Mouse (Mus musculus) c-Kit-positive CD71-positive TER-119-negative erythroid progenitor cells, embryonic 14.5 days (primary cell): ENCODE measurements around the gene Hmg20a.

Experiments
- DNase-seq: peaks from one replicate; pipeline ENCODE4 v3.0.0-alpha.2; 2013; ENCODE audit warnings: low read depth

Hmg20a gene

DNA sequence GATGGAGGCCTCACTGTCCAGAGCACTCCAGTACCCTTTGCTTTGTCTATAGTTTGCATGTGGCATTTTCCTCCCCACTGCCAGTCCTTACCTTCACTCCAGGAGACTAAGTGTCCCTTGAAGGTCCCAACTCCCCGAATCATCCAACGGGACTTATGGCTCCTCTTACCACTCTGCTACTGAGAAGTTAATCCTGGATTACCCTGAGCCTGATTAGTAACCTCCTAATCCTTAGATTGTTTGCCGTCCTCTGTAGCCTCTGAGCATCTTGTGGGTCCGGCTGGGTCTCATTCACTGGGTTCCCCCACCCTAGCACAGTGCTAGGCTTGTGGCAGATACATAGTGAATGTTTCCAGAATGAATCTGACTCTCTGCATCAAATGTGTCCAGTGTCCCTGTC, 109.5 kb downstream of the Hmg20a start:
- DNase-seq = no peak

DNA sequence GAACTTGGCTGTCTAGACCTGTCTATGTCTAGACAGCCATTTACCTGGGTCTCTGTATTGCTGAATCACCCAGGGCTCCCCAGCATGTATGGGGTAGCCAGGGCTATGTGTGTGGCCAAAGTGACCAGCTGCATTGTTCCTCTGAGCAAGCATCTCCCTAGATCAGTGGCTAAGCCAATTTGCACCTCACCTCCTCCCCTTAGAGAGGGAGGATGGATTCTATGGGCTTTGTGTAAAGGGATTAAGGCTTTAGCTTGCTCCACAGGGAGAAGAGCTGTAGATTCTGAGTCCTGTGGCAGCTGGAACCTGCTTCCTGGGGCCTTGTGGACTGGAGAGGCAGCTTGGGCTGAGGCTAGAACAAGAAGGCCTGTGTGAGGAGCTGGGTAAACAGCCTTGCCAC, 113.6 kb downstream of the Hmg20a start:
- DNase-seq = no peak

DNA sequence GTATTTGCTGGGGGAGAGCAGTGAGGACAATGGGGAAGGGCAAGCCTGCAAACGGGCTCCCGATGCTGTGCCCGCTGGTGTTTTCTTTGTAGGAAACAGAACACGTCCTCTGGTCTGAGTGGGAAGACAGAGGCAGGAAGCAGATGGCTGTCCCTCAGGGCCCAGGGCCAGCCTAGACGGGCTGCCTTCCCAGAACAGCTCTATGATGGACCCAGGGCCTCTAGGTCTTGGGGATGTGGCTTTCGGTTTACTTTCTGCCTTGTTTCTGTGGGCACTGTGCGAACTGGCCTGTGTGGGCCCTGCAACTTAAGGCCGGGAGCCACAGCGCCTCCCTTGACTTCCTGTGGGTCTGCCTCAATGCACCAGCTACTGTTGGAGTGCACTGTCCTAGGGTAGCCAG, 115.5 kb downstream of the Hmg20a start:
- no peak for DNase-seq

DNA sequence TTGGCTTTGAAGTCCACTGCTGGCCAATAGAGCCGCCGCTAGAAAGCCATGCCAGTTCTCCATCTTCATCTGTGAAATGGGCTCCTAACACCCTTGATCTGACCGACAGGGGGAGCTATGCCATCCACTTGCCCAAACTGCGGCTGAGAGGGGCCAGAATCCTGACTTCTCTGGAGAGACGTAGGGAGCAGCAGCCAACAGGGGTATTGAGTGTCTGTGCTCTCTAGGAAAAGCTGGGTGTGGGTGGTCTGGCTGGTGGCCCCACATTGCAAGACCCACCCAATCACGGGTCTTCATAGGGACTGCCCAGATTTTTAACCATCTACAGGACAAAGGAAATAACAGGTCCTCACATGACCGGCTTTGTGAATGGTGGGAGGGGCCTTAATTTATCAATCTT, 116.3 kb downstream of the Hmg20a start:
- no peak for DNase-seq

DNA sequence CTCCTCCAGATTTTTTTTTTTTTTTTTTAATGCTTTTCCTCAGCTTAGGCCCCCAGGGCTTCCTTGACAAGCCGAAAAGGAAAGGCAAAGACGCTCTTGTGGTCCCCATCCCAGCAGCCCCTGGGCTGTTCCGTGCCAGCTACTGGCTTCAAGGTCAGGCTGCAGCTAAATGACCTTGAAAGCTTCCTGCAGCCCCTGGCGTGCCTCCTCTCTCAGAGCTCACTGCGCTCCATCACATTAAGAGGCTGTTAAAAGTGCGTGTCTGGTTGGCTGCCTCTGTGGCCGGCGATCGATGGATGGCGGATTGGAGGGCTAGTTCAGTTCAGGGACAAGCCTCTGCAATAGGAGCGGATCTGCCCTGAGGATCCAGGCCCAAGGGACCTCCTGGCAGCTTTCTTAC, 117.0 kb downstream of the Hmg20a start:
- DNase-seq = no peak

DNA sequence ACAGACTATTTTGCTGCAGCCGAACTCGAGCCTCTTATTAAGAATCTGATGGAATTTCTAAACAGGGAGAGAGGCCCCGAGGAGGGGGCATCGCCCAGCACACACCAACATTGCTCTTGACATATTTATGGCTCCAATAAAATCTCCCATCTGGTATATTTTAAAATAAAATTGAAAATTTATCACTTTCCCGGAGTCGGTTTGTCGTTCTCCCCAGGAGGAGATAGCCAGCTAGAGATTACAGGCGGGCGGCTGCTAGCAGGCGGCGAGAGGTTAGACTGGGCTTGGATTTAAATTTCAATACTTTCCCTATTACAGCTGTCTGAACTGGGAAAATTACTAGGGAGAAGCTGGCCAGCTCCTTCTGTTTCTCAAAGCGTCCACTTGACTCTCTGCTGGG, 121.6 kb downstream of the Hmg20a start:
- DNase-seq = no peak

DNA sequence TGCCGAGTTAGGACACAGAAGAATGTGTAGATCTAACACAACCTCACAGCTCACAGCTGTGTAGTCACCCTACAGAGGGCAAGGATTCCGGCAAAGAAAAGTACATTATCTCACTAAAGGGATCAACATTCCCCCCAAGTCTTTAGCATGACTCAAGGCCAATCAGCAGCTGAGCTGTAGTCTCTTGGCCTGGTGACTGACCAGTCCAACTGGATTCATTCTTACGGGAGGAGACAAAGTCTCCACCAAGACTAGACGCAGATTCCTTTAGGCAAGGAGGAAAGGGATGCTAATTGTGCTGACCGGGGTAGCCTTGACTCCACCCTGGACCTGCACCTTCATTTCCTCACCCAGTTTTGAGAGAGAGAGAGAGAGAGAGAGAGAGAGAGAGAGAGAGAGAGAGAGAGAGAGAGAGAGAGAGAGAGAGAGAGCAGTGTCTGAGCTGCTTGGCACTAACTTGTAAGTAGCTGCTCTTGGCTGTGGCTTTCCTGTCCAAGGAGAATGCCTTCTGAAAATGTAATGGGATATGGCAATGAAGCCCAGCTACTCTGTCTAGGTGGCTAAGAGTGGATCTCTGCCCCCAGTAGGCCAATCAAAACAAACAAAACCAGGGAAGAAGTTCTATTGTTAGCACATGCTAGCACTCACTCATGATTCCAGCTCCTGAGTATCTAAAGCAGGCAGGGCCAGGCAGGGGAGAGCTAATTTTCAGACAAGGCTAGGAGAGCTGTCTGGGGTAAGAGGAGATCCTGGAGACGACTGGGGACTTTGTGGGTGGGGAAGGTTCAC, 126.5 kb downstream of the Hmg20a start:
- no peak for DNase-seq
